Mouse (Mus musculus) monocyte, adult 5-6 weeks (primary cell): ENCODE data around the gene Slain1. TPM values are rescaled to one million over a fixed set of nuclear protein-coding genes. Genes with fewer than 3 reads are reported as not detected.
A peak's percentile ranks its signal among the peaks of the same experiment; 100 is the strongest.

Source experiments
- ATAC-seq: fragments of 153-309, 156-312 bp; replicated peaks from 2 replicates; pipeline ENCODE4 v1.8.0; 2017; ENCODE audit warnings: mild to moderate bottlenecking; ENCODE audit not compliant: low TSS enrichment, insufficient number of reproducible peaks, severe bottlenecking, poor library complexity, low FRiP score
- total RNA-seq: library from RNA; stranded (forward); fragments of 200-1000, 200-491, 200-594 nt; gene quantifications from 3 replicates; pipeline ENCODE4 v1.2.3, GENCODE M21; 2017

Gene Slain1
- 10.5 to 23.0 TPM (median 12.2 TPM) in 3 replicates for total RNA-seq

- peak; percentile 71 for ATAC-seq
Observed at GRCm38 (mm10) chr14:103649896-103650334, at the start of gene Slain1. Gene Slain1, plus strand, starts transcription at chr14:103650228.

GRCm38 (mm10) chr14:103608063-103608462 lies 42.0 kb upstream of the Slain1 start:
- no peak for ATAC-seq

GRCm38 (mm10) chr14:103613573-103614271 lies 36.3 kb upstream of the Slain1 start:
- no peak for ATAC-seq

- no peak for ATAC-seq
Observed at GRCm38 (mm10) chr14:103614272-103614587, 35.8 kb upstream of the Slain1 start.

GRCm38 (mm10) chr14:103619756-103620155 lies 30.3 kb upstream of the Slain1 start:
- ATAC-seq, result no peak

GRCm38 (mm10) chr14:103621207-103621606 lies 28.8 kb upstream of the Slain1 start:
- ATAC-seq, result no peak

GRCm38 (mm10) chr14:103626100-103626499 lies 23.9 kb upstream of the Slain1 start:
- ATAC-seq, result no peak

GRCm38 (mm10) chr14:103629639-103630364 lies 20.2 kb upstream of the Slain1 start:
- no peak for ATAC-seq

GRCm38 (mm10) chr14:103630545-103630944 lies 19.5 kb upstream of the Slain1 start:
- no peak for ATAC-seq

- ATAC-seq, result no peak
Observed at GRCm38 (mm10) chr14:103643933-103644332, 6.1 kb upstream of the Slain1 start.

- ATAC-seq, result no peak
Observed at GRCm38 (mm10) chr14:103647981-103648380, 2.0 kb upstream of the Slain1 start.

- ATAC-seq, result no peak
Observed at GRCm38 (mm10) chr14:103648623-103649255, 1.3 kb upstream of the Slain1 start.

- no peak for ATAC-seq
Observed at GRCm38 (mm10) chr14:103649302-103649701, 726 bp upstream of the Slain1 start.

GRCm38 (mm10) chr14:103650413-103651101 lies 529 bp downstream of the Slain1 start:
- 0 out of 2 replicates have a peak, but pooled peaks have one; percentile 13 for ATAC-seq

- ATAC-seq, result no peak
Observed at GRCm38 (mm10) chr14:103651106-103651505, 1.1 kb downstream of the Slain1 start.

- no peak for ATAC-seq
Observed at GRCm38 (mm10) chr14:103651562-103651961, 1.5 kb downstream of the Slain1 start.

- ATAC-seq, result no peak
Observed at GRCm38 (mm10) chr14:103652524-103652923, 2.5 kb downstream of the Slain1 start.

GRCm38 (mm10) chr14:103653800-103654199 lies 3.8 kb downstream of the Slain1 start:
- no peak for ATAC-seq

GRCm38 (mm10) chr14:103655448-103655847 lies 5.4 kb downstream of the Slain1 start:
- no peak for ATAC-seq
